Mouse (Mus musculus): ENCODE measurements around the gene Rfc4. TPM values are rescaled to one million over a fixed set of nuclear protein-coding genes. Genes with fewer than 3 reads are reported as not detected.
A peak's percentile ranks its signal among the peaks of the same experiment; 100 is the strongest.

The Rfc4 gene
- polyA plus RNA-seq (2014; fragmentation: Nextera tagmentation; extraction: Ambion mirVana) = 182 and 192 TPM in 2 replicates

DNA sequence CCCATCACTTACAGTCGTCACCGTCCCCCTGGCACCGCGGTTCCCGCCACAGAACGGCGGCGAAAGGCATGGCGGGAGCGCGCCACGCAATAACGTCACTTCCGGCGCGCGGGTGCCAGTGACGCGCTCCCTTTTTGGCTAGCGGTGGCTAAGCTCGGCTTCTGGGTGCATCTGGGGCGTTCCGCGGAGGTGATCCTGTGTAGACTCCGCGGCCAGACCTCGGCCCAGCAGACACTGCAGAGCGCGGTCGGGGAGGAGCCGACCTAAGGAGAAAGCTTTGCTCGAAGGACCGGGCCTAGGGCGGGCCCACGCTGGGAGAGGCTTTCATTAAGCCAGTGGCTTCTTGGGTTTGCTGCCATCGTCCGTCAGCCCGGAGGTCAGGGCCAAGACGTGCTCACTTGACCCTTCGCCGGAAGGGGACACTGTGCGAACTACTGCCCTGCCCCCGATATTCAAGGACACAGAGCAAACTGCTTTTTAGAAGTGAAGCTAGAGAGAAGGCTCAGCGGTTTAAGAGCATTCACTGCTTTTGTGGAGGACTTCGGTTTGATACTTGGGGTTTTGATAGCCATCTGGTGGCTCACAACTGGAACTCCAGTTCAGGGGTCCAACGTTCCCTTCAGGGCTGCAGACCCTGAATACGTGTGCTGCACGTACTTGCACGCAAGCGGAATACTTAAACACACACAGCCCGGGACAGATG lies at the start of gene Rfc4:
TSS of gene Rfc4 (minus strand) at position 65 of the 703 bp plus-strand sequence.
- no peaks in the 10 kb centered on the region for H3K4me1 ChIP-seq (replicated peaks; ENCODE audit: control insufficient read depth, insufficient read depth, low read length)
- peak within 1 kb of the TSS; percentile 56 for H3K4me3 ChIP-seq (ENCODE audit: low read depth, low read length)
- under 1% methylated on average over 51 of the region's 51 CpGs for WGBS
- no peaks in the 10 kb centered on the region for H3K27me3 ChIP-seq (ENCODE audit: control insufficient read depth, insufficient read depth, low read length)
- H3K27ac ChIP-seq (ENCODE audit: low read depth, low read length) = peak within 1 kb of the TSS; percentile 87
- DNase-seq (ENCODE audit: low spot score) = peak; percentile 96
- no peaks in the 10 kb centered on the region for H3K9me3 ChIP-seq (ENCODE audit: control insufficient read depth, low read length)
- peak; percentile 96 for ATAC-seq (ENCODE audit: low FRiP score)
- H3K9ac ChIP-seq (ENCODE audit: low read depth, low read length) = peak within 1 kb of the TSS; percentile 74
- H3K4me2 ChIP-seq (replicated peaks; ENCODE audit: low read depth, low read length) = peak within 1 kb of the TSS; percentile 72
- no peaks in the 10 kb centered on the region for H3K36me3 ChIP-seq (ENCODE audit: control insufficient read depth, insufficient read depth, low read length)

- H3K4me3 ChIP-seq (ENCODE audit: low read depth, low read length) = no peak overlapping the region
- no peak overlapping the region for H3K27ac ChIP-seq (ENCODE audit: low read depth, low read length)
- ATAC-seq (ENCODE audit: low FRiP score) = no peak
- no peak overlapping the region for H3K4me2 ChIP-seq (replicated peaks; ENCODE audit: low read depth, low read length)
- no peaks in the 10 kb centered on the region for H3K4me1 ChIP-seq (replicated peaks; ENCODE audit: control insufficient read depth, insufficient read depth, low read length)
- H3K36me3 ChIP-seq (ENCODE audit: control insufficient read depth, insufficient read depth, low read length) = no peaks in the 10 kb centered on the region
- H3K27me3 ChIP-seq (ENCODE audit: control insufficient read depth, insufficient read depth, low read length) = no peaks in the 10 kb centered on the region
- no peak overlapping the region for H3K9ac ChIP-seq (ENCODE audit: low read depth, low read length)
- 71% methylated on average over 3 of the region's 3 CpGs for WGBS
- no peaks in the 10 kb centered on the region; the same call in 1 of the 2 replicates for H3K9me3 ChIP-seq (ENCODE audit: control insufficient read depth, low read length)
- DNase-seq (ENCODE audit: low spot score) = no peak
Observed at GRCm38 (mm10) chr16:23175956-23176355, 48.4 kb upstream of the Rfc4 start.

- 91% methylated on average over 5 of the region's 5 CpGs for WGBS
Observed at GRCm38 (mm10) chr16:23174855-23175254, 47.3 kb upstream of the Rfc4 start.

GRCm38 (mm10) chr16:23173904-23174303 lies 46.4 kb upstream of the Rfc4 start:
- H3K27ac ChIP-seq (ENCODE audit: low read depth, low read length) = no peak overlapping the region
- no peaks in the 10 kb centered on the region for H3K4me1 ChIP-seq (replicated peaks; ENCODE audit: control insufficient read depth, insufficient read depth, low read length)
- DNase-seq (ENCODE audit: low spot score) (no peak), ATAC-seq (ENCODE audit: low FRiP score) (no peak)
- no peak overlapping the region for H3K4me3 ChIP-seq (ENCODE audit: low read depth, low read length)
- no peak overlapping the region for H3K9ac ChIP-seq (ENCODE audit: low read depth, low read length)
- no peaks in the 10 kb centered on the region; the same call in 1 of the 2 replicates for H3K9me3 ChIP-seq (ENCODE audit: control insufficient read depth, low read length)
- H3K27me3 ChIP-seq (ENCODE audit: control insufficient read depth, insufficient read depth, low read length) = no peaks in the 10 kb centered on the region
- WGBS = 90% methylated on average over 5 of the region's 5 CpGs
- H3K4me2 ChIP-seq (replicated peaks; ENCODE audit: low read depth, low read length) = no peak overlapping the region
- no peaks in the 10 kb centered on the region for H3K36me3 ChIP-seq (ENCODE audit: control insufficient read depth, insufficient read depth, low read length)

More at GRCm38 (mm10) chr16:23174855-23175254, 47.3 kb upstream of the Rfc4 start:
- Histone ChIP-seq H3K36me3 (ENCODE audit: control insufficient read depth, insufficient read depth, low read length) (no peaks in the 10 kb centered on the region), H3K27me3 (ENCODE audit: control insufficient read depth, insufficient read depth, low read length) (no peaks in the 10 kb centered on the region), H3K27ac (ENCODE audit: low read depth, low read length) (no peak overlapping the region), H3K4me3 (ENCODE audit: low read depth, low read length) (no peak overlapping the region), H3K9me3 (ENCODE audit: control insufficient read depth, low read length) (no peaks in the 10 kb centered on the region; the same call in 1 of the 2 replicates), H3K4me1 (replicated peaks; ENCODE audit: control insufficient read depth, insufficient read depth, low read length) (no peaks in the 10 kb centered on the region), H3K4me2 (replicated peaks; ENCODE audit: low read depth, low read length) (no peak overlapping the region), H3K9ac (ENCODE audit: low read depth, low read length) (no peak overlapping the region)
- DNase-seq (ENCODE audit: low spot score) (no peak), ATAC-seq (ENCODE audit: low FRiP score) (no peak)

DNA sequence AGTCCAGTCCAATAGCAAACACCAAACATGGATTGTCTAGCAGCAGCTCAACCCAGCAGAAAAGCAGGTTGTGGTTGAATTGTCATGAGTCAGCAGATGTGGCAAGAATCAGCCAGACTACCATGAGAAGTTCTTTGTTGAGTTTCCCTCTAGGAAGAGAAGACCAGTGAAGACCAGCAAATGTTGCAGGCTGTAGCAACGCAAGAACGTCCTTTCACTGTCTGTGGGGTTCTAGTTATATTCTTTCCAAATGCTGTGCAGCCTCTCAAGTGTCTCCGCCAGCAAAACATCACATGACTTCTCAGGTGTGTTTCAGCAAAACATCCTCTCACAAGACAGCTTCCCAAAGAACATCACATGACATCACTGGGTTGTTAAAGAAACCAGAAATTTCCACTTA lies 43.3 kb upstream of the Rfc4 start:
- ATAC-seq (ENCODE audit: low FRiP score) (no peak), DNase-seq (ENCODE audit: low spot score) (no peak)
- WGBS = 89% methylated on average over 3 of the region's 3 CpGs

GRCm38 (mm10) chr16:23167079-23167478 lies 39.5 kb upstream of the Rfc4 start:
- Histone ChIP-seq H3K27me3 (ENCODE audit: control insufficient read depth, insufficient read depth, low read length) (no peaks in the 10 kb centered on the region), H3K36me3 (ENCODE audit: control insufficient read depth, insufficient read depth, low read length) (no peaks in the 10 kb centered on the region), H3K9me3 (ENCODE audit: control insufficient read depth, low read length) (no peaks in the 10 kb centered on the region), H3K27ac (ENCODE audit: low read depth, low read length) (no peak overlapping the region), H3K9ac (ENCODE audit: low read depth, low read length) (no peak overlapping the region), H3K4me3 (ENCODE audit: low read depth, low read length) (no peak overlapping the region), H3K4me1 (replicated peaks; ENCODE audit: control insufficient read depth, insufficient read depth, low read length) (no peaks in the 10 kb centered on the region), H3K4me2 (replicated peaks; ENCODE audit: low read depth, low read length) (no peak overlapping the region)
- 81% methylated on average over 5 of the region's 5 CpGs for WGBS
- DNase-seq (ENCODE audit: low spot score) (no peak), ATAC-seq (ENCODE audit: low FRiP score) (no peak)

More for the DNA sequence above, 43.3 kb upstream of the Rfc4 start:
- Histone ChIP-seq H3K4me2 (replicated peaks; ENCODE audit: low read depth, low read length) (no peak overlapping the region), H3K9me3 (ENCODE audit: control insufficient read depth, low read length) (no peaks in the 10 kb centered on the region; the same call in 1 of the 2 replicates), H3K4me1 (replicated peaks; ENCODE audit: control insufficient read depth, insufficient read depth, low read length) (no peaks in the 10 kb centered on the region), H3K4me3 (ENCODE audit: low read depth, low read length) (no peak overlapping the region), H3K9ac (ENCODE audit: low read depth, low read length) (no peak overlapping the region), H3K36me3 (ENCODE audit: control insufficient read depth, insufficient read depth, low read length) (no peaks in the 10 kb centered on the region), H3K27ac (ENCODE audit: low read depth, low read length) (no peak overlapping the region), H3K27me3 (ENCODE audit: control insufficient read depth, insufficient read depth, low read length) (no peaks in the 10 kb centered on the region)

GRCm38 (mm10) chr16:23166646-23167045 lies 39.1 kb upstream of the Rfc4 start:
- no peak overlapping the region for H3K9ac ChIP-seq (ENCODE audit: low read depth, low read length)
- no peak overlapping the region for H3K4me3 ChIP-seq (ENCODE audit: low read depth, low read length)
- no peaks in the 10 kb centered on the region for H3K36me3 ChIP-seq (ENCODE audit: control insufficient read depth, insufficient read depth, low read length)
- no peaks in the 10 kb centered on the region for H3K4me1 ChIP-seq (replicated peaks; ENCODE audit: control insufficient read depth, insufficient read depth, low read length)
- no peak for DNase-seq (ENCODE audit: low spot score)
- WGBS = 94% methylated on average over 1 of the region's 1 CpGs
- no peak for ATAC-seq (ENCODE audit: low FRiP score)
- H3K9me3 ChIP-seq (ENCODE audit: control insufficient read depth, low read length) = no peaks in the 10 kb centered on the region
- no peak overlapping the region for H3K27ac ChIP-seq (ENCODE audit: low read depth, low read length)
- H3K4me2 ChIP-seq (replicated peaks; ENCODE audit: low read depth, low read length) = no peak overlapping the region
- no peaks in the 10 kb centered on the region for H3K27me3 ChIP-seq (ENCODE audit: control insufficient read depth, insufficient read depth, low read length)

- H3K9ac ChIP-seq (ENCODE audit: low read depth, low read length) = no peak overlapping the region
- no peak overlapping the region for H3K4me3 ChIP-seq (ENCODE audit: low read depth, low read length)
- no peaks in the 10 kb centered on the region for H3K27me3 ChIP-seq (ENCODE audit: control insufficient read depth, insufficient read depth, low read length)
- H3K4me1 ChIP-seq (replicated peaks; ENCODE audit: control insufficient read depth, insufficient read depth, low read length) = no peaks in the 10 kb centered on the region
- H3K9me3 ChIP-seq (ENCODE audit: control insufficient read depth, low read length) = no peaks in the 10 kb centered on the region
- H3K4me2 ChIP-seq (replicated peaks; ENCODE audit: low read depth, low read length) = no peak overlapping the region
- ATAC-seq (ENCODE audit: low FRiP score) = no peak
- DNase-seq (ENCODE audit: low spot score) = no peak
- WGBS = 77% methylated on average over 9 of the region's 9 CpGs
- H3K36me3 ChIP-seq (ENCODE audit: control insufficient read depth, insufficient read depth, low read length) = no peaks in the 10 kb centered on the region
- H3K27ac ChIP-seq (ENCODE audit: low read depth, low read length) = no peak overlapping the region
Observed at GRCm38 (mm10) chr16:23165441-23165840, 37.9 kb upstream of the Rfc4 start.

GRCm38 (mm10) chr16:23164443-23164842 lies 36.9 kb upstream of the Rfc4 start:
- Histone ChIP-seq H3K9me3 (ENCODE audit: control insufficient read depth, low read length) (no peaks in the 10 kb centered on the region), H3K4me2 (replicated peaks; ENCODE audit: low read depth, low read length) (no peak overlapping the region), H3K36me3 (ENCODE audit: control insufficient read depth, insufficient read depth, low read length) (no peaks in the 10 kb centered on the region), H3K9ac (ENCODE audit: low read depth, low read length) (no peak overlapping the region), H3K4me3 (ENCODE audit: low read depth, low read length) (no peak overlapping the region), H3K27ac (ENCODE audit: low read depth, low read length) (no peak overlapping the region), H3K27me3 (ENCODE audit: control insufficient read depth, insufficient read depth, low read length) (no peaks in the 10 kb centered on the region), H3K4me1 (replicated peaks; ENCODE audit: control insufficient read depth, insufficient read depth, low read length) (no peaks in the 10 kb centered on the region)
- 69% methylated on average over 6 of the region's 6 CpGs for WGBS
- DNase-seq (ENCODE audit: low spot score) = no peak
- no peak for ATAC-seq (ENCODE audit: low FRiP score)
